Mouse (Mus musculus) bone marrow, adult 2 months (tissue): Measurements from ENCODE around the gene Rftn1. TPM values are rescaled to one million over a fixed set of nuclear protein-coding genes. Genes with fewer than 3 reads are reported as not detected.
A peak's percentile ranks its signal among the peaks of the same experiment; 100 is the strongest.

ENCODE experiments used
- H3K27ac ChIP-seq: fragments of 200-500 bp; 2 replicates; pipeline ENCODE4 v1.5.1; 2012; ENCODE audit warnings: low read depth, mild to moderate bottlenecking, control low read depth, inconsistent platforms, low read length; ENCODE audit not compliant: control insufficient read depth, poor library complexity, insufficient read depth
- H3K4me1 ChIP-seq: fragments of 200-500 bp; 2 replicates; pipeline ENCODE4 v1.6.1; 2011; ENCODE audit warnings: low read length; ENCODE audit not compliant: control insufficient read depth, insufficient read depth
- H3K4me3 ChIP-seq: fragments of 200-500 bp; replicated peaks from 2 replicates; pipeline ENCODE3; 2011; ENCODE audit warnings: mild to moderate bottlenecking, low read depth, low read length, control low read depth; ENCODE audit not compliant: control insufficient read depth
- CTCF ChIP-seq: fragments of 200-500 bp; IDR thresholded peaks from 2 replicates; pipeline ENCODE4 v1.5.1; 2011; ENCODE audit warnings: low read length, control low read depth; ENCODE audit not compliant: control insufficient read depth, insufficient read depth
- POLR2A ChIP-seq: fragments of 200-500 bp; IDR thresholded peaks from 2 replicates; pipeline ENCODE4 v1.6.1; 2011; ENCODE audit warnings: low read depth, mild to moderate bottlenecking, control low read depth, low read length, borderline replicate concordance; ENCODE audit not compliant: control insufficient read depth
- WGBS: fragments of 180-500 bp; shearing (Covaris S2); methylation state at CpG from one replicate; pipeline ENCODE4 v1.1.7; 2018; 5-methylcytosine and 5-hydroxymethylcytosine counted together
- polyA plus RNA-seq: library from polyadenylated mRNA; stranded (reverse); fragments of >200 nt; gene quantifications from 2 replicates; pipeline ENCODE4 v1.2.4, GENCODE M21; 2011; ENCODE audit warnings: low replicate concordance; ENCODE audit not compliant: missing spikeins, insufficient read depth, insufficient read length

The Rftn1 gene
- polyA plus RNA-seq, 1 experiment = 18.0 TPM

GRCm38 (mm10) chr17:49972164-49972563 lies 218.3 kb downstream of the Rftn1 start:
- TF ChIP-seq CTCF (no peak), POLR2A (no peak)
- 85% methylated on average over 1 of the region's 1 CpGs for WGBS

DNA sequence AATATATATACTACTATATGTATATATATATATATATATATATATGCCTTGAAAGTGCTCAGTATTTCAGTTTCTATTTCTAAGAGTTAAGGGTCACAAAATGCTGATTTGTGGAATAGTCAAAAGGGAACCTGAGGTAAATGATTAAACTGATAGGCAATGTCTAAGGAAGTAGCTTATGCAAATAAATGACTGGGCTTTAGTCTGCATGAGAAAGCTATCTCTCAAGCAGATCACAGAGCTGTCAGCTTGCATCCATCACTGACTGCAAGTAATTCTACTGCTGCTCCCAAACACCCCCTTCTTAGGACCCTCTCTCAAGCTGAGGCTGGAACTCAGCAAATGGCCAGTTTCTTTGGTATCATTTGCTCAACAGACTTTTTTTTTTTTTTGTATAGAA lies 219.4 kb downstream of the Rftn1 start:
- Histone ChIP-seq H3K27ac (no peak overlapping the region), H3K4me3 (no peak overlapping the region), H3K4me1 (peaks cover 2% of the 10 kb centered on the region; the same call in 1 of the 2 replicates)
- TF ChIP-seq POLR2A = no peak
- TF ChIP-seq CTCF = no peak

More at GRCm38 (mm10) chr17:49972164-49972563, 218.3 kb downstream of the Rftn1 start:
- no peak overlapping the region for H3K4me3 ChIP-seq
- H3K4me1 ChIP-seq = peaks cover 2% of the 10 kb centered on the region; the same call in 1 of the 2 replicates
- H3K27ac ChIP-seq = no peak overlapping the region

DNA sequence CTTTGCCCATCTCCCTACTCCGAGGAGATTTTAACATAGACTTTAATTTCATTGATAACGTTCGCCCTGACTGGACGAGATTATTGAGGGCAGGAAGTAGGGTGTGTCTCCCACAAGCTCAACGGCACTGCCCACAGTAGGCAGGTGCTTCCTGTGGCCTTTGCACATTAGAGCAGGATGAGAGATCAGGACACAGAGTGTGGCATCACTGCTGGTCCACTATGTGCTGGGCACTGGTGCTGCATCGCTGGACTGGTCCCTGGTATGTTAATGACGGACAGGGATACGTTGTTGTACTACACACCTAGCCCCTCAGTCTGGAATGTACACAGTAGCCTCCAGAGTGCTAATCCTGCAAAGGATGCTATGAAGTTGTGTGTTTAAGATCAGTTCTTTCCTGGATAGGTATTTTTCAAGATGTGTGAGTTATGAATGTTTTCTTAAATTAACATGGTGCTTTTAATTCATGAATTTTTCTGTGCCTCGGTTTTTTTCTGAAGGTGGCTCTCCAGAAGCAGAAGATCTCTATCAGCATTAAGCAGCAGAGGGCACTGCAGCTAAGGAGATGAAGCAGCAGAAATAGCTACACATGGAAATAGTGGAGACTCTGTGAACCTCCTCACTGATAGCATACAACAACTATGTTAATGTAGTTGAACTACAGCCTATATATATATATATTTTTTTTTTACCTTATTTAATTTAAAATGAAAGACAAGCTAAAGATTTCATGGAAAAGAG lies 221.8 kb downstream of the Rftn1 start:
- H3K27ac ChIP-seq = no peak overlapping the region
- H3K4me1 ChIP-seq = peaks cover 2% of the 10 kb centered on the region; the same call in 1 of the 2 replicates
- 9% methylated on average over 9 of the region's 9 CpGs for WGBS
- peak; percentile 27; the same call in 1 of the 2 replicates for TF ChIP-seq CTCF
- no peak for TF ChIP-seq POLR2A
- no peak overlapping the region for H3K4me3 ChIP-seq

DNA sequence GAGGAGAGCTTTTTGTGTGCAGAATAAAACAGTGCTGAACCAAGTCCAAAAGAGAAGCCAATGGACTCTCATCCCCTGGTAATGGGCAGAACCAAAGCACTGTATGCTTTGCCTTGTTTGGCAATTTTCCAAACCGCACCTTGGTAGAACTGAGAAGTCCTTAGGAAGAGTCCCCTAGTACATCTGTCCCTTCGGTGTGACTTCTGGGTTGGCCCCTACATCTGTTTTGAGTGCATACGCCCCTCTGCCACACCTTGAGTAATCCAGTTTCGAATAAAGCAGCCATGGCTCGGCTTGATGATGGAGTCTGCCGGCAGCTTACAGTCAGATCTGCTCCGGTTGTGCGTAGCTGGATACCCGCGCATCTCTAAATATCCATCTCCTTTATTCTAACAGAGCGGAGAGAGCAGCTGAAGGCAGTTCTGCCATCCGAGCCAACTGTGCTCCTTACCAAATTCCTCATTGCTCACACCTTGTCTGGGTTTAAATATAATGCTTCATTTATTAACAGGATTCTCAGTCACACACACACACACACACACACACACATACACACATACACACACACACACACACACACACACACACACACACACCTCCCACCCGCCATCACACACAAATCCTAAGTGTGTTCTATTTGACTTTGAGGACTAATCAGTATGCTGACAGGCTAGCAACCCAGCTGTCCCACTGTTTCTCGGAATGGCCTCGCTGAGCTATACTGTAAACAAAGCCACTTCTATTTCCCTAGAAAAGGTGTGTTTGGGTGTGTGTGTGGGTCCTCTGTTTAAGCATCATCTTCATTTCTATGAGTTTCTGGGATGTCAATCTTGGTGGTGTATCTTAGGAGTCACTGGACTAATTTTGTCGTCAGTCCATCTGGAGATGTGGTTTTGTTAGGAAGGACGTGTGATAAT lies 224.4 kb downstream of the Rftn1 start:
- H3K4me1 ChIP-seq = peaks cover 2% of the 10 kb centered on the region; the same call in 1 of the 2 replicates
- no peak overlapping the region for H3K4me3 ChIP-seq
- H3K27ac ChIP-seq = no peak overlapping the region
- TF ChIP-seq CTCF (no peak), POLR2A (no peak)
- WGBS = 84% methylated on average over 17 of the region's 17 CpGs

DNA sequence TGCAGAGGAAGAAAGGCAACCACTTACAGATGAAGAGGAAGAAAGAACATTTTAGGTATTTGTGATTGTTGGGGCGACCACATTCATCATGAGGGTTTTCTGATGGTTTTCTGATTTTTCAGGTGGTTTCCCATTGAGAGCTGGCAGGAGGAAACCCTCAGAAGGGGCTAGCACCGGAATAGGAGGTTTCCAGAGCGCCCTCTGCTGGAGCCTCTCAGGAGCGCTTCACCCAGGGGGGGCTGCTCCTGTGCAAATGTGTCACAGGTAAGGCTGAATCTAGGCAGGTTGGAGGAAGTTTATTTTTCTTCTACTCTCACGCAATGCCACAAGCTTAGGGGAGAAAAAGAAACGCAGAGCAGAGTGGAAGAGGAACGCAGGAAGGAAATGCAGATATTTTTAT lies 225.4 kb downstream of the Rftn1 start:
- TF ChIP-seq POLR2A (no peak), CTCF (peak; percentile 33; the same call in 1 of the 2 replicates)
- WGBS = 64% methylated on average over 7 of the region's 7 CpGs
- Histone ChIP-seq H3K4me1 (peaks cover 2% of the 10 kb centered on the region; the same call in 1 of the 2 replicates), H3K4me3 (no peak overlapping the region), H3K27ac (no peak overlapping the region)

GRCm38 (mm10) chr17:49964471-49964870 lies 226.0 kb downstream of the Rftn1 start:
- no peak for TF ChIP-seq POLR2A
- TF ChIP-seq CTCF = no peak
- H3K27ac ChIP-seq = no peak overlapping the region
- WGBS = 79% methylated on average over 6 of the region's 6 CpGs
- peaks cover 2% of the 10 kb centered on the region; the same call in 1 of the 2 replicates for H3K4me1 ChIP-seq
- no peak overlapping the region for H3K4me3 ChIP-seq

GRCm38 (mm10) chr17:49959021-49959420 lies 231.5 kb downstream of the Rftn1 start:
- no peaks in the 10 kb centered on the region for H3K4me1 ChIP-seq
- TF ChIP-seq POLR2A (no peak), CTCF (no peak)
- no peak overlapping the region for H3K27ac ChIP-seq
- no peak overlapping the region for H3K4me3 ChIP-seq
